Mouse (Mus musculus) testis, adult 2 months (tissue): ENCODE data around the gene Akap13. TPM values are rescaled to one million over a fixed set of nuclear protein-coding genes. Genes with fewer than 3 reads are reported as not detected.
A peak's percentile ranks its signal among the peaks of the same experiment; 100 is the strongest.

Experiments
- H3K27ac ChIP-seq: fragments of 200-500 bp; 2 replicates; pipeline ENCODE4 v1.5.1; 2012; ENCODE audit warnings: low read depth, low read length; ENCODE audit not compliant: control insufficient read depth, insufficient read depth
- H3K27me3 ChIP-seq: fragments of 200-500 bp; 2 replicates; pipeline ENCODE4 v1.6.1; 2012; ENCODE audit warnings: mild to moderate bottlenecking, low read length, moderate library complexity; ENCODE audit not compliant: control insufficient read depth, insufficient read depth
- H3K36me3 ChIP-seq: fragments of 200-500 bp; 2 replicates; pipeline ENCODE4 v1.6.1; 2012; ENCODE audit warnings: mild to moderate bottlenecking, low read length; ENCODE audit not compliant: control insufficient read depth, insufficient read depth
- H3K4me1 ChIP-seq: fragments of 200-500 bp; 2 replicates; pipeline ENCODE4 v1.6.1; 2012; ENCODE audit warnings: low read length; ENCODE audit not compliant: control insufficient read depth, insufficient read depth
- H3K4me3 ChIP-seq: fragments of 200-500 bp; 2 replicates; pipeline ENCODE4 v1.5.1; 2012; ENCODE audit warnings: low read depth, mild to moderate bottlenecking, low read length, moderate library complexity, mixed read lengths; ENCODE audit not compliant: control insufficient read depth
- CTCF ChIP-seq: fragments of 200-500 bp; IDR thresholded peaks from 2 replicates; pipeline ENCODE4 v1.5.1; 2012; ENCODE audit warnings: low read depth, mild to moderate bottlenecking, inconsistent platforms, low read length, moderate library complexity; ENCODE audit not compliant: control insufficient read depth, insufficient read depth, insufficient replicate concordance
- POLR2A ChIP-seq: fragments of 200-500 bp; IDR thresholded peaks from 2 replicates; pipeline ENCODE4 v1.6.1; 2012; ENCODE audit warnings: low read depth, mild to moderate bottlenecking, inconsistent platforms, low read length, moderate library complexity; ENCODE audit not compliant: control insufficient read depth
- polyA plus RNA-seq: library from polyadenylated mRNA; depleted of rRNA; stranded (reverse); fragments of >200 nt; gene quantifications from 2 replicates; pipeline ENCODE4 v1.2.3, GENCODE M21; 2012

Gene Akap13
- polyA plus RNA-seq, 1 experiment = 4.1 TPM

DNA sequence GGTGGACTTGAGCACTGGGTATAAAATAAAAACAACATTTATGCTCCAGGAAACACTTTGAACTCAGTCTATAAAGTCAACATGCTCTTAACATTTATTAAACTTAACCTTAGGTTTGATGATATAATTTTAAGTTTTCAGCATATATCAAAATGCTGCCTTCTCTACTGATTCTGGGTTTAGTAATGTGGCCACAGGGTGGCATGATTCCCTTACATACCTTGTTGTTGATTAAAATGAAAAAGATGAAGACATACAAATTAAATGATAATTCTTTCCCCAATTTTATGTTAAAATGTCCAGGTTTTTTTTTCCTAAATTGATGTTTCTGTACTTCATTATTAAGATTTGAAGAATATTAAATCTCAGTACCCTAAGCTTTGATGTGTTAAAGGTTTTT, 113.5 kb downstream of the Akap13 start:
- TF ChIP-seq POLR2A (no peak), CTCF (no peak)
- H3K4me1 ChIP-seq = no peaks in the 10 kb centered on the region
- H3K36me3 ChIP-seq = no peaks in the 10 kb centered on the region
- H3K4me3 ChIP-seq = no peak overlapping the region
- no peaks in the 10 kb centered on the region for H3K27me3 ChIP-seq
- no peak overlapping the region for H3K27ac ChIP-seq

DNA sequence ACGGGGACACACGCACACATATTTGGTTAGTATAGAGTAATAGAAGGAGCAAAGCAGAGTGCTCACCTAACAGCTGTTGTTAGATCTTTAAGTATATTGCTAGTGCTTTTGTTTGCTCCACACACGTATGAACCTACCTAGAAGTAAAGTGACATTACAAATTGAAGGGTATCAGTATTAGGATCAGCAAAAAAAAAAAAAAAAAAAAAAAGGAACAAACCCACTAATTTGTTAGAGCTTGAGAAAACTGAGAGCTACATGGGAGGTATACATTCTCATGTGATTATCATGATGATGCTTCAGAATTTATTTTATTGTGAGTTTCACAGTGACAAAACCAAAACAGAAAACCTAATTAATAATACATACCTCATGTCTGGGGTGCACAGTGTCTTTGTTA, 114.9 kb downstream of the Akap13 start:
- Histone ChIP-seq H3K4me3 (no peak overlapping the region), H3K27ac (no peak overlapping the region), H3K4me1 (no peaks in the 10 kb centered on the region), H3K36me3 (no peaks in the 10 kb centered on the region), H3K27me3 (no peaks in the 10 kb centered on the region)
- TF ChIP-seq POLR2A (no peak), CTCF (no peak)

DNA sequence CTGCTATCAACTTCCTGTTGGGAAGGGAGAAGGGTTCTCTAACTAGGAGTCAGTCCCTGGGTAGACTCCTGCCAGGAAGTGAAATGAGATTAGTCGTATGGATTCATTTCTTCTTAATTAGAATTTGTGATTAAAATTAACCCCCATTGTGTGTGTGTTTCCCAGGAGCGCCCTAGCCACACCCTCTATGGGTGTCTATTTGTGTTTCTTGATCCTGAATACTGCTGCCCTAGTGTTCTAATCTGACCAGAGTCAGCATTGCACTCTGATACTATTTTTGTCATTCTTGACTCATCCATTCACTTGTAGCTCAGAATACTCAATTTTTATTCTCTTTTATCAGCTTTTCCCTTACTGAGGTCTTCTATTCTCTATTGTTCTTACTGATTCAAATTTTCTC, 115.7 kb downstream of the Akap13 start:
- TF ChIP-seq CTCF = no peak
- no peak for TF ChIP-seq POLR2A
- no peaks in the 10 kb centered on the region for H3K4me1 ChIP-seq
- no peaks in the 10 kb centered on the region for H3K27me3 ChIP-seq
- H3K36me3 ChIP-seq = no peaks in the 10 kb centered on the region
- no peak overlapping the region for H3K27ac ChIP-seq
- no peak overlapping the region for H3K4me3 ChIP-seq

DNA sequence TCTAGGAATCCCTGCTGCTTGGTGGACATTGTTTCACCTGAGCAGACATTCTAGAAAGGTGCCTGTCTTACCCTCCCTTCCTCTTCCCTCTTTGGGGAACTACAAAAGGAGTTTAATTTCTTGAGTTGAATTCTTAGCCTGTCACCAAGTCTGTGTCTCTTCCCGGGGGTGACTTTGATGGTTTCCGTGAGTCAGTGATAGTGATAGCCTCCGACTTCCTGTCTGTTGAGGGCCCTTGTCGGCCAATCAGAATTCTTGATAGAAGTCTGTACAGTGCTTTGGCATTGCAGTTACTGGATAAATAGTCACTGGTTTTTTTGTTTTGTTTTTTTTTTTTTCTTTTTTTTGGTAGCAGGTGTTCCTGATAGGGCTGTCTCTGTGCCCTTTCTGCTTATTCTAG, 116.8 kb downstream of the Akap13 start:
- Histone ChIP-seq H3K27me3 (no peaks in the 10 kb centered on the region), H3K4me3 (no peak overlapping the region), H3K27ac (0 out of 2 replicates have a peak overlapping the region, but pooled peaks have one; percentile 36), H3K4me1 (no peaks in the 10 kb centered on the region), H3K36me3 (no peaks in the 10 kb centered on the region)
- TF ChIP-seq POLR2A (no peak), CTCF (no peak)

DNA sequence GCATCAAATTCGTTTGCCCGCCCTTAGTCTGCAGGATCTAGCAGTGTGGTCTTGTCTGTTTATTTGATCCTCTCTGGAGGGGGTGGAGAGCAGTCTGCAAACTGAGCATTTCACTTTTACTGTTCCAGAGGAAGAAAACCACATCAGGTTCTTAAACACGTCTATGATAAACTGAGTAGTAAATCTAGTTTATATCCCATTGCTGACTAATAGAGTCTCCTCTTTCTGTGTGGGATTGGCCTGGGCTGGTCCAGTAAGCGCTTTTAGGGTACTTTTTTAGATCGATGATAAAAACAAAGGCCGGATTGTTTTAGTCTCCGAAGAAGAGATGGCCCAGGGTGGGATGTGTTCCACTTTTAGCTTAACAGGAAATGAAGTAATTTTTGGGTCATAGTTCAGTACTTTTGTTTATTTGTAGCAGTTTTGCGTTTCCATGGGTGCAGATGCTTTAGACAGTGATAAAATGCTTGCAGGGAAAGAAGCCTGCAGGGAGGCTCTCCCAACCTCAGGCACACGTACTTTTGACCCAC, 119.9 kb downstream of the Akap13 start:
- no peak for TF ChIP-seq CTCF
- TF ChIP-seq POLR2A = no peak
- H3K27me3 ChIP-seq = no peaks in the 10 kb centered on the region
- no peaks in the 10 kb centered on the region for H3K4me1 ChIP-seq
- H3K4me3 ChIP-seq = no peak overlapping the region
- H3K36me3 ChIP-seq = no peaks in the 10 kb centered on the region
- H3K27ac ChIP-seq = peak overlapping the region; percentile 49; the same call in 1 of the 2 replicates

DNA sequence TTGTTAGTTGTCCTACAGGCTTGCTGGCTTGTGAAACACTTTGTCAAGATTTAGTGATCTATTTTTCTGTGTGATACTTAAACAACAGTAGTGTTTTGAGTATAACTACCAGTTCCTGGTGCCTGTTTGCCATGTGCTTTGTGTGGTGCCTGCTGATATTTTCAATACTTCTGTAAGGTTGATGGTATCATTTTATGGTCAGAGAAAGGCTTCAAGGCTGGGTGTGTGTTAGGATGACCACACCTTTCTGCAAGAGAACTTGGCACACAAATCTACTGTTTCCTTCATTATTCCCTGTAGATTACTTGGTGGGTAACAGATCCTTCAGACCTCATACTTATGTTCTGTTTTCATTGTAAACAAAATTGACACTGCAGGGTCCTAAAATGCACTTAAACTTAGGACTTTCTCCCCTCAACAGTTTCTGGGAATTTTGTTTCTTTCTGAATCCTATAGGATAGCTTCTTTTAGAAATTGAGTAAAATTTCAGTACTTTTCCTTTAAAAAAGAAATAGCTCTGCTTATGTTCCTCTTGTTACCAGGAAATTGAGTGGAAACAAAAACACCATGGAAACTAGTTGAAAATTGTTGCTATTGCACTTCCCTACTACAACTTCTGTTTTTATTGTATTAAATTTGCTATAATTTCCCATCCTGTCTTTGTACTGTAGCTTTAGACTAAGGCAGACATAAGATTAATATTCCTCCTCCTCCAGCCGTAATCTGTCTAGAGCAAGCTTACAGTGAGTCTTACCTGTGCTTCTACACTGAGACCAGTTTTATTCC, 120.7 kb downstream of the Akap13 start:
- Histone ChIP-seq H3K27ac (no peak overlapping the region), H3K36me3 (no peaks in the 10 kb centered on the region)
- TF ChIP-seq CTCF = no peak
- no peak for TF ChIP-seq POLR2A

DNA sequence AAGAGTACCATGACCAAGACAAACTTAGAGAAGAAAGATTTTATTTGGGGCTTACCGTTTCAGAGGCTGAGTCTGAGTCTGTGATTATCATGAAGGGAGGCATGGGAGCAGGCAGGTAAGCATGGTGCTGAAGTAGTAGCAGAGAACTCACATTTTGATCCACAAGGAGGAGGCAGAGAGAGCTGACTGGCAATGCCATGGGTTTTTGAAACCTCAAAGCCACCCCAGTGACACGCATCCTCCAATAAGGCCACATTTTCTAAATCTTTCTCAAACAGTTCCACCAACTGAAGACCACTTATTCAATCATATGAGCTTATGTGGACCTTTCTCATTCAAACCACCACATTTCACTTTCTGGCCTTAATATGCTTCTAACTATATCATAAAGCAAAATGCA, 121.5 kb downstream of the Akap13 start:
- Histone ChIP-seq H3K4me1 (no peaks in the 10 kb centered on the region), H3K27ac (no peak overlapping the region), H3K36me3 (no peaks in the 10 kb centered on the region), H3K27me3 (no peaks in the 10 kb centered on the region), H3K4me3 (no peak overlapping the region)
- TF ChIP-seq POLR2A = no peak
- TF ChIP-seq CTCF = no peak

More for the DNA sequence above, 120.7 kb downstream of the Akap13 start:
- Histone ChIP-seq H3K4me3 (no peak overlapping the region), H3K4me1 (no peaks in the 10 kb centered on the region), H3K27me3 (no peaks in the 10 kb centered on the region)
